Mouse (Mus musculus) midbrain, embryonic 13.5 days (tissue): ENCODE data around the gene Soat1. TPM values are rescaled to one million over a fixed set of nuclear protein-coding genes. Genes with fewer than 3 reads are reported as not detected.

Experiments
- ATAC-seq: fragments of 200-750 bp; cut with Nextera tagmentation; 2 replicates; pipeline ENCODE4 v1.8.0; 2017; ENCODE audit warnings: mild to moderate bottlenecking, moderate TSS enrichment, moderate library complexity
- H3K27ac ChIP-seq: fragments of 300-500 bp; sonication (generic); 2 replicates; pipeline ENCODE4 v1.5.1; 2015; ENCODE audit warnings: inconsistent platforms, mild to moderate bottlenecking, moderate library complexity
- H3K27me3 ChIP-seq: fragments of 300-500 bp; sonication (generic); 2 replicates; pipeline ENCODE4 v1.6.1; 2015; ENCODE audit warnings: mild to moderate bottlenecking, inconsistent platforms
- H3K36me3 ChIP-seq: fragments of 300-500 bp; sonication (generic); 2 replicates; pipeline ENCODE4 v1.6.1; 2015; ENCODE audit warnings: mild to moderate bottlenecking, inconsistent platforms
- H3K4me1 ChIP-seq: fragments of 300-500 bp; sonication (generic); replicated peaks from 2 replicates; pipeline ENCODE4 v1.6.1; 2015; ENCODE audit warnings: inconsistent platforms
- H3K4me2 ChIP-seq: fragments of 300-500 bp; sonication (generic); replicated peaks from 2 replicates; pipeline ENCODE4 v1.6.1; 2015; ENCODE audit warnings: moderate library complexity, mild to moderate bottlenecking, inconsistent platforms
- H3K4me3 ChIP-seq: fragments of 300-500 bp; sonication (generic); replicated peaks from 2 replicates; pipeline ENCODE4 v1.5.1; 2015; ENCODE audit warnings: mild to moderate bottlenecking, inconsistent platforms
- H3K9ac ChIP-seq: fragments of 300-500 bp; sonication (generic); replicated peaks from 2 replicates; pipeline ENCODE4 v1.6.1; 2015; ENCODE audit warnings: mild to moderate bottlenecking, inconsistent platforms
- H3K9me3 ChIP-seq: fragments of 300-500 bp; sonication (generic); 2 replicates; pipeline ENCODE4 v1.6.1; 2016; ENCODE audit warnings: mild to moderate bottlenecking, inconsistent platforms
- WGBS: fragments of 180-500 bp; shearing (Covaris S2); methylation state at CpG from one replicate; pipeline ENCODE4 v1.1.7; 2015; 5-methylcytosine and 5-hydroxymethylcytosine counted together
- polyA plus RNA-seq: library from polyadenylated mRNA; unstranded; fragments of >200 nt; fragmentation: Nextera tagmentation; extraction: Ambion mirVana; gene quantifications from 2 replicates; pipeline ENCODE4 v1.2.1, GENCODE M21; 2015

The Soat1 gene
- polyA plus RNA-seq, 1 experiment from 2014 or later: 11.1 TPM

DNA sequence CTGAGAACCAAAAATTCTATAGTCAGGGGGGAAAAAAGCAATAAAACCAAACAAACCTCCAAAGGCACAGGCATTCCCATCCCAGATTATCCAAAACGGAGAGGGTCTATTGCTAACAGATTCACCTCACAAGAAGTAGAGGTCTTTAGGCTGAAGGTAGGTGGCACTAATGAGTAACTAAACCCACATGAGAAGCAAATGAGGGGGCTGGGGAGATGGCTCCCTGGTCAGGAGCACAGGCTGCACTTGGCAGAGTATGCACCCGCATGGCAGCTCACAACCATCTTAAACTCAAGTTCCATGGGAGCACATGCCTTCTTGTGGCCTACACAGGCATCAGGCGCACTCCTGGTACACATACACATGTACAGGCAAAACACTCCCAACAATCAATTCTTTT lies 7.7 kb upstream of the Soat1 start:
- Histone ChIP-seq H3K9ac (no peak overlapping the region), H3K4me3 (no peak overlapping the region), H3K27ac (no peak overlapping the region), H3K4me2 (no peak overlapping the region), H3K36me3 (no peaks in the 10 kb centered on the region), H3K4me1 (no peaks in the 10 kb centered on the region), H3K9me3 (no peaks in the 10 kb centered on the region), H3K27me3 (no peaks in the 10 kb centered on the region)
- WGBS: 93% methylated on average over 3 of the region's 3 CpGs
- no peak for ATAC-seq

- Histone ChIP-seq H3K4me3 (no peak overlapping the region), H3K36me3 (no peaks in the 10 kb centered on the region), H3K4me2 (no peak overlapping the region), H3K9ac (no peak overlapping the region), H3K27ac (no peak overlapping the region), H3K27me3 (no peaks in the 10 kb centered on the region), H3K4me1 (peaks cover 12% of the 10 kb centered on the region), H3K9me3 (no peaks in the 10 kb centered on the region)
- 31% methylated on average over 7 of the region's 7 CpGs for WGBS
- no peak for ATAC-seq
Observed at GRCm38 (mm10) chr1:156476535-156476934, 2.4 kb upstream of the Soat1 start.

- H3K9ac ChIP-seq: no peak overlapping the region
- WGBS: 14% methylated on average over 2 of the region's 2 CpGs
Observed at GRCm38 (mm10) chr1:156476016-156476415, 1.9 kb upstream of the Soat1 start.

DNA sequence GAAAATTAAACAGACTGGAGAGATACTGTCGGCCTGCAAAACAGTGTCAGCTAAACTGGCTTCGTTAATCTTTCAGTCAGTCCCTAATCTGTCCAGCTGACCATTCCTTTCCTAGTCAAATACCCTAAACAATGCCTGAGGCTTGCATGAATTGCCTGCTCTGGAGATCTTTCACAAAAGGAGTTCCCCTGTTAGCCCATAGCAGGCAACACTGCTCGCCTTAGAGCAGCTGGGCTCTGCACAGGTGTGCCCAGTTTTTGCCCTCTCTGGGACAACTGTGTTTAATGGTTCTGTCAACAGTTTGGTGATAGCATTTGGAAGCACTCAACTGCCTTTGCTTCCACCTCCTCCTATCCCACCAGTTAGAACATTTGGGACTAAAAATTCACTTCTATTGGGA lies 723 bp upstream of the Soat1 start:
- H3K4me3 ChIP-seq: no peak overlapping the region
- no peaks in the 10 kb centered on the region for H3K9me3 ChIP-seq
- no peak overlapping the region for H3K4me2 ChIP-seq
- no peaks in the 10 kb centered on the region for H3K36me3 ChIP-seq
- WGBS: 11% methylated on average over 3 of the region's 3 CpGs
- peaks cover 12% of the 10 kb centered on the region for H3K4me1 ChIP-seq
- ATAC-seq: no peak
- no peaks in the 10 kb centered on the region for H3K27me3 ChIP-seq
- H3K9ac ChIP-seq: no peak overlapping the region
- H3K27ac ChIP-seq: no peak overlapping the region

More at GRCm38 (mm10) chr1:156476016-156476415, 1.9 kb upstream of the Soat1 start:
- Histone ChIP-seq H3K9me3 (no peaks in the 10 kb centered on the region), H3K27me3 (no peaks in the 10 kb centered on the region), H3K4me2 (no peak overlapping the region), H3K4me3 (no peak overlapping the region), H3K27ac (no peak overlapping the region), H3K4me1 (peaks cover 12% of the 10 kb centered on the region), H3K36me3 (no peaks in the 10 kb centered on the region)
- ATAC-seq: no peak

GRCm38 (mm10) chr1:156473003-156473402 lies 1.1 kb downstream of the Soat1 start:
- Histone ChIP-seq H3K36me3 (0 out of 2 replicates have a peak, but pooled peaks cover 4% of the 10 kb centered on the region), H3K27me3 (no peaks in the 10 kb centered on the region), H3K4me3 (peak overlapping the region; percentile 86), H3K4me1 (peaks cover 12% of the 10 kb centered on the region), H3K9me3 (0 out of 2 replicates have a peak, but pooled peaks cover 4% of the 10 kb centered on the region), H3K9ac (no peak overlapping the region; the same call in 1 of the 2 replicates), H3K4me2 (peak overlapping the region; percentile 74), H3K27ac (no peak overlapping the region)
- 0% methylated on average over 11 of the region's 11 CpGs for WGBS
- no peak for ATAC-seq

DNA sequence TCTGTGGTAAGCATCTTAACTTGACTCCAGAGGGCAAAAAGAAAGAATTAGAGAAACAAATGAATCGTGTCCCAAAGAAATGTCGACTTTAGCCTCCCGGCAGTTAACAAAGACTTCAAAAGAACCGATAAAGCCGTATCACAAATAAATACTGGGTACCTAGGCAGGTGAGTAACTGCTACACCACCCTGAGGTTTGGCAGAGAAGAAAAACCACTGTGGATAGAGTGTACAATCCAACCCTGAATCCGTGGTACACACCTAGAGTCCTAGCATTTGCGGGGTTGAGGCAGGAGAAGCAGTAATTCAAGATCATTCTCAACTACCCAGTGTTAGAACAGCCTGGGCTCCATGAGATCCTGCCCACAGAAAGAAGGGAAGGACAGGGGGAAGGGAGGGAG lies 2.2 kb downstream of the Soat1 start:
- Histone ChIP-seq H3K27me3 (no peaks in the 10 kb centered on the region), H3K4me1 (peaks cover 12% of the 10 kb centered on the region), H3K9me3 (0 out of 2 replicates have a peak, but pooled peaks cover 4% of the 10 kb centered on the region), H3K36me3 (0 out of 2 replicates have a peak, but pooled peaks cover 4% of the 10 kb centered on the region), H3K9ac (no peak overlapping the region), H3K4me3 (no peak overlapping the region), H3K4me2 (no peak overlapping the region), H3K27ac (no peak overlapping the region)
- ATAC-seq: no peak
- WGBS: 88% methylated on average over 7 of the region's 7 CpGs

DNA sequence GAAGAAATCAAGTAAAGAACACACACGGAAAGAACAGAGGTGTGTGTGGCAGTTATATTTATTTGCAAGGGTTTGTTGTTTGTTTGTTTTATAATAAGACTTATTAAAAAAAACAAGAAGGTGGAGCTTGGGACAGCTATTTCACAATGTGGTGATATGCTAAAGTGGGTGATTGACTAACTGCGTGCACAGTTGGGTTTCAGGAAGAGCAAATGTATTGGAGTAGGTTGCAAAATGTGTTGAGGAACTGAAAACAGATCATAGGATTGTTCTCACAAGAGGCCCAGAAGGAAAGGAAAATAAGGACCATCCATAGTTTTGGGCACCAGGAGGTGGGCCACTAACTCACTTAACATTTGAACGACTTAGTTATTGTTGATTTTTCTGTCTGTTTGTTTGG lies 3.1 kb downstream of the Soat1 start:
- no peak overlapping the region for H3K4me3 ChIP-seq
- no peak overlapping the region for H3K4me2 ChIP-seq
- no peak overlapping the region for H3K27ac ChIP-seq
- H3K27me3 ChIP-seq: no peaks in the 10 kb centered on the region
- WGBS: 90% methylated on average over 3 of the region's 3 CpGs
- H3K36me3 ChIP-seq: peaks cover 10% of the 10 kb centered on the region
- peaks cover 7% of the 10 kb centered on the region; the same call in 1 of the 2 replicates for H3K9me3 ChIP-seq
- H3K4me1 ChIP-seq: peaks cover 12% of the 10 kb centered on the region
- no peak overlapping the region for H3K9ac ChIP-seq
- no peak for ATAC-seq

- H3K4me3 ChIP-seq: no peak overlapping the region
- H3K36me3 ChIP-seq: peaks cover 15% of the 10 kb centered on the region
- H3K27me3 ChIP-seq: no peaks in the 10 kb centered on the region
- ATAC-seq: no peak
- peaks cover 10% of the 10 kb centered on the region; the same call in 1 of the 2 replicates for H3K9me3 ChIP-seq
- H3K9ac ChIP-seq: no peak overlapping the region
- no peak overlapping the region for H3K4me2 ChIP-seq
- 70% methylated on average over 7 of the region's 7 CpGs for WGBS
- H3K4me1 ChIP-seq: peaks cover 12% of the 10 kb centered on the region
- H3K27ac ChIP-seq: no peak overlapping the region
Observed at GRCm38 (mm10) chr1:156470557-156470956, 3.6 kb downstream of the Soat1 start.

GRCm38 (mm10) chr1:156468576-156468975 lies 5.6 kb downstream of the Soat1 start:
- H3K4me2 ChIP-seq: no peak overlapping the region
- H3K9ac ChIP-seq: no peak overlapping the region
- peaks cover 10% of the 10 kb centered on the region; the same call in 1 of the 2 replicates for H3K9me3 ChIP-seq
- peaks cover 9% of the 10 kb centered on the region for H3K4me1 ChIP-seq
- no peak for ATAC-seq
- H3K27ac ChIP-seq: no peak overlapping the region
- peaks cover 17% of the 10 kb centered on the region for H3K36me3 ChIP-seq
- H3K4me3 ChIP-seq: no peak overlapping the region
- 87% methylated on average over 3 of the region's 3 CpGs for WGBS
- H3K27me3 ChIP-seq: no peaks in the 10 kb centered on the region

GRCm38 (mm10) chr1:156467655-156468255 lies 6.4 kb downstream of the Soat1 start:
- Histone ChIP-seq H3K36me3 (peaks cover 17% of the 10 kb centered on the region), H3K27me3 (no peaks in the 10 kb centered on the region), H3K4me1 (peaks cover 2% of the 10 kb centered on the region), H3K4me2 (no peak overlapping the region), H3K27ac (no peak overlapping the region), H3K9me3 (peaks cover 10% of the 10 kb centered on the region; the same call in 1 of the 2 replicates), H3K4me3 (no peak overlapping the region), H3K9ac (no peak overlapping the region)
- 86% methylated on average over 12 of the region's 12 CpGs for WGBS
- no peak for ATAC-seq

DNA sequence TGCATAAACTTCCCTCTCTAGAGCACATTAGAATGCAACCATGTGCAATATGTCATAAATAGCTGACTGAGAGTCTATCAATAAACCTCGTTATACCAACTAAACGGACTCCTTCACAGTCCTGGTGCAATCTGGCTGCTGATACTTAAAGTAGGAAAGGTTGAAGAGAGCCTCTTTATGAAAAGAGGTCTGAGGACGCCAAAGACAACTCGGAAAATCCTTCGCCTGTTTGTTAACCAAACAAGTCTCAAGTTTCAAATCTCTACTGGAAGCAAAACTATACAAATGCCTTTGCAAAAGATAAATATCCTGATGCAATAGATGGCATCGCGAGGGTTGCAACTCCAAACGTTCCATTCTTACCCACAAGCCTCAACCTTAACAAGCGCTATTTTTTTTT lies 9.2 kb downstream of the Soat1 start:
- H3K9ac ChIP-seq: no peak overlapping the region
- peaks cover 10% of the 10 kb centered on the region; the same call in 1 of the 2 replicates for H3K9me3 ChIP-seq
- H3K4me2 ChIP-seq: no peak overlapping the region
- ATAC-seq: no peak
- H3K4me3 ChIP-seq: no peak overlapping the region
- no peaks in the 10 kb centered on the region for H3K27me3 ChIP-seq
- H3K36me3 ChIP-seq: peaks cover 17% of the 10 kb centered on the region
- no peaks in the 10 kb centered on the region for H3K4me1 ChIP-seq
- WGBS: 91% methylated on average over 9 of the region's 9 CpGs
- no peak overlapping the region for H3K27ac ChIP-seq

GRCm38 (mm10) chr1:156463981-156464853 lies 9.9 kb downstream of the Soat1 start:
- peaks cover 15% of the 10 kb centered on the region for H3K36me3 ChIP-seq
- H3K9me3 ChIP-seq: peaks cover 8% of the 10 kb centered on the region; the same call in 1 of the 2 replicates
- no peaks in the 10 kb centered on the region for H3K27me3 ChIP-seq
- H3K4me3 ChIP-seq: no peak overlapping the region
- 91% methylated on average over 8 of the region's 8 CpGs for WGBS
- no peak overlapping the region for H3K27ac ChIP-seq
- no peaks in the 10 kb centered on the region for H3K4me1 ChIP-seq
- no peak overlapping the region for H3K9ac ChIP-seq
- no peak for ATAC-seq
- H3K4me2 ChIP-seq: no peak overlapping the region
